Mouse (Mus musculus) left cerebral cortex, adult 2 months (tissue): ENCODE results near the gene Shld1. TPM values are rescaled to one million over a fixed set of nuclear protein-coding genes. Genes with fewer than 3 reads are reported as not detected.
A peak's percentile ranks its signal among the peaks of the same experiment; 100 is the strongest.

ENCODE experiments used
- DNase-seq, 2 experiments: peaks; one replicate each; pipeline ENCODE4 v3.0.0; 2021 to 2022; ENCODE audit warnings: low spot score in 2 of 2, mixed read lengths in 1 of 2; ENCODE audit errors: extremely low spot score in 1 of 2
- H3K27ac ChIP-seq: fragments of 200-600 bp; 2 replicates; pipeline ENCODE4 v1.8.1; 2022
- H3K4me3 ChIP-seq: fragments of 200-600 bp; 2 replicates; pipeline ENCODE4 v1.8.1; 2022
- CTCF ChIP-seq: fragments of 200-600 bp; IDR thresholded peaks from 2 replicates; pipeline ENCODE4 v1.8.1; 2022; ENCODE audit warnings: antibody characterized with exemption, mild to moderate bottlenecking, moderate library complexity
- intact Hi-C: fragments of 180-260 bp; cut with DNase I; formaldehyde crosslinking; loops from one replicate; pipeline ENCODE4 v1.15.1; 2025
- total RNA-seq, 2 experiments: library from RNA; stranded (reverse); gene quantifications; 2 replicates each; pipeline ENCODE4 v1.2.3; 2021

Gene Shld1
- total RNA-seq, 2 experiments from 2014 or later, result 9.6 to 10.7 TPM

- H3K4me3 ChIP-seq, result no peak overlapping the region
- DNase-seq, result no peak
- H3K27ac ChIP-seq, result peak overlapping the region; percentile 79
- intact Hi-C loops, result loop anchor here (2.0 to 5.0 kb wide), 2 partner anchors 42 to 66 kb away; partner anchors contain the start of gene Chgb
- no peak for TF ChIP-seq CTCF
These were observed 28.2 kb downstream of the Shld1 start for GRCm38 (mm10) chr2:132714946-132715345.

- TF ChIP-seq CTCF, result no peak
- peak overlapping the region; percentile 79 for H3K27ac ChIP-seq
These were observed 28.8 kb downstream of the Shld1 start for GRCm38 (mm10) chr2:132715421-132716070.

GRCm38 (mm10) chr2:132716154-132716553, 29.4 kb downstream of the Shld1 start:
- peak in 1 of 2 experiments; percentile 49 for DNase-seq
- Histone ChIP-seq H3K4me3 (no peak overlapping the region), H3K27ac (peak overlapping the region; percentile 79)
- peak; percentile 57 for TF ChIP-seq CTCF
- intact Hi-C loops, result loop anchor here (2.0 to 5.0 kb wide), 2 partner anchors 41 to 201 kb away; no protein-coding TSS in a partner anchor

More at GRCm38 (mm10) chr2:132715421-132716070, 28.8 kb downstream of the Shld1 start:
- intact Hi-C loops, result loop anchor here (2.0 to 5.0 kb wide), 3 partner anchors 42 to 201 kb away; partner anchors contain the start of gene Chgb
- DNase-seq, result no peak
- no peak overlapping the region for H3K4me3 ChIP-seq

- Histone ChIP-seq H3K4me3 (no peak overlapping the region), H3K27ac (peak overlapping the region; percentile 79)
- no peak for TF ChIP-seq CTCF
- no peak for DNase-seq
- intact Hi-C loops, result loop anchor here (2.0 to 5.0 kb wide), 2 partner anchors 40 to 202 kb away; no protein-coding TSS in a partner anchor
These were observed 30.3 kb downstream of the Shld1 start for GRCm38 (mm10) chr2:132716901-132717536.

GRCm38 (mm10) chr2:132717537-132717912, 30.8 kb downstream of the Shld1 start:
- H3K4me3 ChIP-seq, result no peak overlapping the region
- no peak for DNase-seq
- intact Hi-C loops, result loop anchor here (2.0 to 5.0 kb wide), 2 partner anchors 40 to 203 kb away; no protein-coding TSS in a partner anchor
- peak overlapping the region; percentile 79 for H3K27ac ChIP-seq
- no peak; the same call in none of the 2 replicates for TF ChIP-seq CTCF

GRCm38 (mm10) chr2:132720921-132721566, 34.3 kb downstream of the Shld1 start:
- no peak overlapping the region for H3K4me3 ChIP-seq
- TF ChIP-seq CTCF, result no peak
- intact Hi-C loops, result no loop called here
- DNase-seq, result no peak
- H3K27ac ChIP-seq, result 0 out of 2 replicates have a peak overlapping the region, but pooled peaks have one; percentile 3

GRCm38 (mm10) chr2:132721844-132722243, 35.1 kb downstream of the Shld1 start:
- Histone ChIP-seq H3K4me3 (no peak overlapping the region), H3K27ac (no peak overlapping the region)
- no peak for DNase-seq
- no peak for TF ChIP-seq CTCF
- intact Hi-C loops, result no loop called here

- intact Hi-C loops, result no loop called here
- no peak for DNase-seq
- no peak for TF ChIP-seq CTCF
- H3K4me3 ChIP-seq, result no peak overlapping the region
- no peak overlapping the region for H3K27ac ChIP-seq
These were observed 37.3 kb downstream of the Shld1 start for GRCm38 (mm10) chr2:132723958-132724431.

GRCm38 (mm10) chr2:132724561-132724960, 37.8 kb downstream of the Shld1 start:
- no peak overlapping the region for H3K4me3 ChIP-seq
- DNase-seq, result no peak
- no peak for TF ChIP-seq CTCF
- intact Hi-C loops, result no loop called here
- no peak overlapping the region for H3K27ac ChIP-seq

- Histone ChIP-seq H3K4me3 (no peak overlapping the region), H3K27ac (no peak overlapping the region)
- TF ChIP-seq CTCF, result no peak
- DNase-seq, result no peak
- intact Hi-C loops, result no loop called here
These were observed 38.7 kb downstream of the Shld1 start for GRCm38 (mm10) chr2:132725376-132725905.

- H3K4me3 ChIP-seq, result no peak overlapping the region
- no peak overlapping the region for H3K27ac ChIP-seq
- intact Hi-C loops, result no loop called here
- no peak for DNase-seq
- TF ChIP-seq CTCF, result no peak
These were observed 39.4 kb downstream of the Shld1 start for GRCm38 (mm10) chr2:132726156-132726555.
